Mouse (Mus musculus): ENCODE data around the gene Evi5. TPM values are rescaled to one million over a fixed set of nuclear protein-coding genes. Genes with fewer than 3 reads are reported as not detected.

Evi5 gene
- polyA plus RNA-seq, 1 experiment from 2014 or later: 50.2 TPM

DNA sequence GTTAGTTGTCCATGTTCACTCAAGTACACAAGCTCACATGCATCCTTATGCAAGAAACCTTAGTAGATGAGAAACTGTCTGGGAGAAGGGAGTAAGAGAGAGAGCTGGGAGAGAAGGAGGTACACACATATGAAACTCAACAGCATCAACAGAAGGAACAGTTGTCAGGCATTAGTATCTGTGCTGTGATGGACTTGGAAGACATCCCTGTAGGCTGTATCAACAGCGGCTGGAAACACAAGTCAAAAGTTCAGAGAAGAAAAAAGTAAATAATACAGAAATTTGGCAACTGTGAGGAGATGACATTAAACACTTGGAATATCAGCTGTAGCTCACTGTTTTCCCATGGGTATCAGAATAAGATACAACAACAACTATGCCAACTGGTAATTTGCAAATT, 40.6 kb downstream of the Evi5 start:
- no peak for ATAC-seq (ENCODE audit: insufficient number of reproducible peaks, insufficient read depth, low FRiP score, low read depth)
- peaks cover 2 to 7% of the 10 kb centered on the region in 2 experiments for H3K4me1 ChIP-seq (ENCODE audit: control insufficient read depth in 2 of 2, insufficient read depth in 2 of 2, low read length in 2 of 2)
- 78% methylated on average over 1 of the region's 1 CpGs for WGBS
- 0 out of 2 replicates have a peak, but pooled peaks cover 8% of the 10 kb centered on the region for H3K36me3 ChIP-seq (ENCODE audit: control insufficient read depth, insufficient read depth, low read length)
- no peak overlapping the region for H3K4me3 ChIP-seq (ENCODE audit: control insufficient read depth in 1 of 2, insufficient read depth in 1 of 2, low read depth in 1 of 2, low read length in 2 of 2)
- H3K27me3 ChIP-seq (ENCODE audit: control insufficient read depth, insufficient read depth, low read length): no peaks in the 10 kb centered on the region
- H3K27ac ChIP-seq (replicated peaks in 1 of 2; ENCODE audit: control insufficient read depth in 1 of 2, insufficient read depth in 1 of 2, low read depth in 2 of 2, low read length in 2 of 2): no peak overlapping the region
- H3K4me2 ChIP-seq (ENCODE audit: low read length): no peak overlapping the region
- H3K9me3 ChIP-seq (ENCODE audit: control insufficient read depth, low read length): 0 out of 2 replicates have a peak, but pooled peaks cover 7% of the 10 kb centered on the region
- H3K9ac ChIP-seq (ENCODE audit: low read length): no peak overlapping the region

DNA sequence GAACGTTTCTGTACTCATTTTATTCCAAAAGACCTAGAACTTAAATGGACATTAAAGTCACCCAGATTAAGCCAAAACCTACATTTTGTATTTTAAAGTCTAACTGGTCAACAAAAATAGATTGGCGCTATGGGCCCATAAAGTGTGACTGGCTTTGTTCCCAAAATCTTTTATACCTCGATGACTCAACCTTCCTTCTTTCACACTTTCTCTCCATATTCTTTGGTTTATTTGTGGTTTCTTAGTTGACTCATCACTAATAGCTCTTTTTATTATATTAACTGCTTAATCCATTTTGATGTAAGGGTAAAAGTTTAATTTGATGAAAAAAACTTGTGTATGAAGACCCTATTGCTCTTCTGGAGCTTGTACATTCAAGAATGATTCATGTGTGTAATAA, 43.6 kb downstream of the Evi5 start:
- Histone ChIP-seq H3K4me1 (ENCODE audit: control insufficient read depth in 2 of 2, insufficient read depth in 2 of 2, low read length in 2 of 2) (peaks cover 0 to 2% of the 10 kb centered on the region in 2 experiments; a peak in 2 of 4 replicates), H3K36me3 (ENCODE audit: control insufficient read depth, insufficient read depth, low read length) (0 out of 2 replicates have a peak, but pooled peaks cover 8% of the 10 kb centered on the region), H3K9me3 (ENCODE audit: control insufficient read depth, low read length) (0 out of 2 replicates have a peak, but pooled peaks cover 7% of the 10 kb centered on the region), H3K4me3 (ENCODE audit: control insufficient read depth in 1 of 2, insufficient read depth in 1 of 2, low read depth in 1 of 2, low read length in 2 of 2) (no peak overlapping the region), H3K4me2 (ENCODE audit: low read length) (no peak overlapping the region), H3K27me3 (ENCODE audit: control insufficient read depth, insufficient read depth, low read length) (no peaks in the 10 kb centered on the region), H3K27ac (replicated peaks in 1 of 2; ENCODE audit: control insufficient read depth in 1 of 2, insufficient read depth in 1 of 2, low read depth in 2 of 2, low read length in 2 of 2) (no peak overlapping the region), H3K9ac (ENCODE audit: low read length) (no peak overlapping the region)
- ATAC-seq (ENCODE audit: insufficient number of reproducible peaks, insufficient read depth, low FRiP score, low read depth): no peak
- WGBS: 86% methylated on average over 3 of the region's 3 CpGs

DNA sequence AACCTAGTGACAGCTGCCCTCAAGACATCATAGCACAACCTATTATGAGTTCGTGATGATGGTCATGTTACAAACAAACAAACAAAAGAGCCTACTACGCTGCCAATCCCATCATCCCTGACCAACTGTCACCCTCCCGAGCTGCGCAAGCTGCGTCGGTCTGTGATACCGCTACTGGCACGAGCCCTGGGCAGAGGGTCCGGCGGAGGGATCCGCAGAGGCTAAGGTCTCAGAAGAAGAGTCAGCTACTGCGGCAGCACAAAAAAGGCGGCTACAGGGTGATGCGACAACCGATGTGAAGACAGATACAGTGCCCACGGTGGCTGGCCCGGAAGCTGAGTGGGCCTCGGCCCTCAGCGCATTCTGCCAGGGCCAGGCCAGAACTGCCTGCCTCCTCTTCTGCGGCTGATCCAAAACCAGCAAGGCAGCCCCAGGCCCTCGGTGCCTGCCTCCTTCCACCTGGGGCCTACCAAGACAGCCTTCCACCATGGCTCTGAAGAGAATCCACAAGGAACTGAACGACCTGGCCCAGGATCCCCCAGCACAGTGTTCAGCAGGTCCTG, 44.8 kb downstream of the Evi5 start, which contains the start of gene Ube2d2b:
Ube2d2b (plus strand) TSS at position 102 of the 563 bp plus-strand sequence.
- H3K36me3 ChIP-seq (ENCODE audit: control insufficient read depth, insufficient read depth, low read length): 0 out of 2 replicates have a peak, but pooled peaks cover 8% of the 10 kb centered on the region
- WGBS: 94% methylated on average over 22 of the region's 22 CpGs
- H3K9me3 ChIP-seq (ENCODE audit: control insufficient read depth, low read length): 0 out of 2 replicates have a peak, but pooled peaks cover 7% of the 10 kb centered on the region
- no peak within 1 kb of the TSS for H3K27ac ChIP-seq (replicated peaks in 1 of 2; ENCODE audit: control insufficient read depth in 1 of 2, insufficient read depth in 1 of 2, low read depth in 2 of 2, low read length in 2 of 2)
- no peak for ATAC-seq (ENCODE audit: insufficient number of reproducible peaks, insufficient read depth, low FRiP score, low read depth)
- no peak within 1 kb of the TSS for H3K4me2 ChIP-seq (ENCODE audit: low read length)
- peaks cover 0 to 2% of the 10 kb centered on the region in 2 experiments; a peak in 1 of 4 replicates for H3K4me1 ChIP-seq (ENCODE audit: control insufficient read depth in 2 of 2, insufficient read depth in 2 of 2, low read length in 2 of 2)
- H3K4me3 ChIP-seq (ENCODE audit: control insufficient read depth in 1 of 2, insufficient read depth in 1 of 2, low read depth in 1 of 2, low read length in 2 of 2): no peak within 1 kb of the TSS
- H3K9ac ChIP-seq (ENCODE audit: low read length): no peak within 1 kb of the TSS
- no peaks in the 10 kb centered on the region for H3K27me3 ChIP-seq (ENCODE audit: control insufficient read depth, insufficient read depth, low read length)

DNA sequence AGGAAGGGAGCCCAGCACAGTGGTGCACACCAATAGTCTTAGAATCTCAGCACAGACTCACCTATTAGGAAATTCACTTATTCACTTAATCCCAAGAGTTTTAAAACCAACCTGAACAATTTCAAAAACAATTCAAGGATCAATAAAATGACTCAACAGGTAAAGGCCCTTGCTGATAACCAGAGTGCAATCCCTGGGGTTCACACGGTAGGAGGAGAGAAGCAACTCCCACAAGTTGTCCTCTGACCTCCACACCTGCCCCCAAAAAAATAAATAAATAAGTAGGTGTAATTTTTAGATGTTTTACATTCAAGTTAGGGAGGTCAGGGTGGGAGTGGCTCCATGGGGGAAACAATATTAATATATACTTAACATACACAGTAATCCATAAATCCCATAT, 52.4 kb downstream of the Evi5 start:
- Histone ChIP-seq H3K4me2 (ENCODE audit: low read length) (no peak overlapping the region), H3K9me3 (ENCODE audit: control insufficient read depth, low read length) (no peaks in the 10 kb centered on the region), H3K27me3 (ENCODE audit: control insufficient read depth, insufficient read depth, low read length) (no peaks in the 10 kb centered on the region), H3K4me1 (ENCODE audit: control insufficient read depth in 2 of 2, insufficient read depth in 2 of 2, low read length in 2 of 2) (no peaks in the 10 kb centered on the region), H3K4me3 (ENCODE audit: control insufficient read depth in 1 of 2, insufficient read depth in 1 of 2, low read depth in 1 of 2, low read length in 2 of 2) (no peak overlapping the region), H3K27ac (replicated peaks in 1 of 2; ENCODE audit: control insufficient read depth in 1 of 2, insufficient read depth in 1 of 2, low read depth in 2 of 2, low read length in 2 of 2) (no peak overlapping the region), H3K9ac (ENCODE audit: low read length) (no peak overlapping the region), H3K36me3 (ENCODE audit: control insufficient read depth, insufficient read depth, low read length) (peaks cover 21% of the 10 kb centered on the region)
- WGBS: 100% methylated on average over 1 of the region's 1 CpGs
- ATAC-seq (ENCODE audit: insufficient number of reproducible peaks, insufficient read depth, low FRiP score, low read depth): no peak

DNA sequence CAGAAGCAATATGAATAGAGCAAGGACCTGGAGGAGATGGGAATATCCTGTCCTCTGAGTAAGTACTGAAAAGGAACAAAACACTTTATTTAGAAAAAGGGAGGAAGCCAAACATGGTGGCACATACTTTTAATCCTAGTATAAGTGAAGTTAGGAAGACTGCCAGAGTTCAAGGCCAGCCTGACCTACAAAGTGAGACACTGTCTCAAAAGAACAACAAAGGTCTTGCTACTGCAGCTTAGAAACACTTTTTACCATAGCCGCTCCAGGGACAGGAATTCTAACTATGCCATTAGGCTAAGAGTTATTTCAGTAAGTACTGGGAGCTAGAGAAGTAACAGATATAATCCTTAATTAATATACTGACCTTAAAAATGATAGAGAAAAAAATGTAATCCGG, 60.3 kb downstream of the Evi5 start:
- Histone ChIP-seq H3K27ac (replicated peaks in 1 of 2; ENCODE audit: control insufficient read depth in 1 of 2, insufficient read depth in 1 of 2, low read depth in 2 of 2, low read length in 2 of 2) (peak overlapping the region in 1 of 2 experiments; percentile 53; a peak in 3 of 4 replicates), H3K4me3 (ENCODE audit: control insufficient read depth in 1 of 2, insufficient read depth in 1 of 2, low read depth in 1 of 2, low read length in 2 of 2) (no peak overlapping the region), H3K9me3 (ENCODE audit: control insufficient read depth, low read length) (no peaks in the 10 kb centered on the region), H3K36me3 (ENCODE audit: control insufficient read depth, insufficient read depth, low read length) (peaks cover 71% of the 10 kb centered on the region), H3K4me2 (ENCODE audit: low read length) (no peak overlapping the region), H3K9ac (ENCODE audit: low read length) (no peak overlapping the region), H3K4me1 (ENCODE audit: control insufficient read depth in 2 of 2, insufficient read depth in 2 of 2, low read length in 2 of 2) (no peaks in the 10 kb centered on the region), H3K27me3 (ENCODE audit: control insufficient read depth, insufficient read depth, low read length) (no peaks in the 10 kb centered on the region)
- 47% methylated on average over 2 of the region's 2 CpGs for WGBS
- no peak for ATAC-seq (ENCODE audit: insufficient number of reproducible peaks, insufficient read depth, low FRiP score, low read depth)

DNA sequence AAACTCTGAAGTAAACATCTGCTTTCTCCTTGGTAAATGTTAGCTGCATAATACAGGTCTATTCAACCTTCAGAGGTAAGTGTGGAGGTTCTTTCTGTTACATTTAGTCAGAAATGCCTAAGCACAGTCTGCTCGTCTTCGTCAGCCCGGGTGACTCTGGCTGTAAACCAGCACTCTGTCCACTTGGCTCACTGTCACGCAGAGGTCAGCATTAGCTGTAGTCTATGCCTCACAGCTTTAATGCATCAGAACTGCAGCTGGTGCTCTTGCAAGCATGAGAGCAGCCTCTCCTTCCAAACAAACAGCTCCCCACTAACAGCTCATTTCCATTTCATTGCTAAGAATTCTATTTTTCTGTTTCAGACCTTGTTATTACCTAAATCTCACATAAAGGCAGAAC, 67.4 kb downstream of the Evi5 start:
- no peaks in the 10 kb centered on the region for H3K27me3 ChIP-seq (ENCODE audit: control insufficient read depth, insufficient read depth, low read length)
- H3K4me3 ChIP-seq (ENCODE audit: control insufficient read depth in 1 of 2, insufficient read depth in 1 of 2, low read depth in 1 of 2, low read length in 2 of 2): no peak overlapping the region
- H3K9ac ChIP-seq (ENCODE audit: low read length): no peak overlapping the region
- H3K4me2 ChIP-seq (ENCODE audit: low read length): no peak overlapping the region
- ATAC-seq (ENCODE audit: insufficient number of reproducible peaks, insufficient read depth, low FRiP score, low read depth): no peak
- 53% methylated on average over 4 of the region's 4 CpGs for WGBS
- H3K27ac ChIP-seq (replicated peaks in 1 of 2; ENCODE audit: control insufficient read depth in 1 of 2, insufficient read depth in 1 of 2, low read depth in 2 of 2, low read length in 2 of 2): no peak overlapping the region
- H3K9me3 ChIP-seq (ENCODE audit: control insufficient read depth, low read length): no peaks in the 10 kb centered on the region
- peaks cover 38% of the 10 kb centered on the region for H3K36me3 ChIP-seq (ENCODE audit: control insufficient read depth, insufficient read depth, low read length)
- no peaks in the 10 kb centered on the region for H3K4me1 ChIP-seq (ENCODE audit: control insufficient read depth in 2 of 2, insufficient read depth in 2 of 2, low read length in 2 of 2)

DNA sequence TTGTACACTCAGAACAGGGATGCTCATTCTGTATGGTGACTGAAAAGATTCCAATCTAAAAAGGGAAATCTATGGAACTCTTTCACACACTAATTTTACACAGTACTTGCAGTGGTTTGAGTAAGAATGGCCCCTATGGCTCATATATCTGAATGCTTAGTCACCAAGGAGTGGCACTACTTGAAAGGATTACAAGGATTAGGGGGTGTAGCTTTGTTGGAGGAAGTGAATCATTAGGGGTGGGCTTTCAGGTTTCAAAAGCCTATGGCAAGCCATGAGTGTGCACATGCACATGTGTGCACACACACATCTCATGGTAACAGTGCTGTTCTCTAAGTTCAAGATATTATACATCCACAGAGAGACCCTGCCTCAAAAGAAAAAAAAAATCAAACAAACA, 72.3 kb downstream of the Evi5 start:
- Histone ChIP-seq H3K9ac (ENCODE audit: low read length) (no peak overlapping the region), H3K27me3 (ENCODE audit: control insufficient read depth, insufficient read depth, low read length) (no peaks in the 10 kb centered on the region), H3K4me2 (ENCODE audit: low read length) (no peak overlapping the region), H3K36me3 (ENCODE audit: control insufficient read depth, insufficient read depth, low read length) (peaks cover 35% of the 10 kb centered on the region), H3K4me3 (ENCODE audit: control insufficient read depth in 1 of 2, insufficient read depth in 1 of 2, low read depth in 1 of 2, low read length in 2 of 2) (no peak overlapping the region), H3K27ac (replicated peaks in 1 of 2; ENCODE audit: control insufficient read depth in 1 of 2, insufficient read depth in 1 of 2, low read depth in 2 of 2, low read length in 2 of 2) (no peak overlapping the region), H3K4me1 (ENCODE audit: control insufficient read depth in 2 of 2, insufficient read depth in 2 of 2, low read length in 2 of 2) (no peaks in the 10 kb centered on the region), H3K9me3 (ENCODE audit: control insufficient read depth, low read length) (no peaks in the 10 kb centered on the region)
- no peak for ATAC-seq (ENCODE audit: insufficient number of reproducible peaks, insufficient read depth, low FRiP score, low read depth)

DNA sequence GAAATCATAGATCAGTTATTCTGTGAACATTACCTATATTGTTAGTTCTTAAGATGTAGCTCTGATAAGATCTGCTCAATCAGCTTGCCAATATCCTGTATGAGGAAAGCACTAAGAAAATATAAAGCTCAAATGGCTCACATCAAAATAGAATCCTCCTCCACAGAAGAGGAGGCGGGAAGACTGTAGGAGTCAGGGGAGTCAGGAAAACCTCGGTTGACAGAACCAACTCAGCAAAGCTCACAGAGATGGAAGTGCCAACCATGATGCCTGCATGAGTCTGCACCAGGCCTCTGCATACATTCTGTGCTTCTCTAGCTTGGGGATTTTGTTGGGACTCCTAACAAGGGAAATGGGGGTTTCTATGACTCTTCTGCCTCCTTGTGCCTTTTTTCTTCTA, 73.7 kb downstream of the Evi5 start:
- Histone ChIP-seq H3K4me2 (ENCODE audit: low read length) (no peak overlapping the region), H3K4me1 (ENCODE audit: control insufficient read depth in 2 of 2, insufficient read depth in 2 of 2, low read length in 2 of 2) (no peaks in the 10 kb centered on the region), H3K27me3 (ENCODE audit: control insufficient read depth, insufficient read depth, low read length) (no peaks in the 10 kb centered on the region), H3K4me3 (ENCODE audit: control insufficient read depth in 1 of 2, insufficient read depth in 1 of 2, low read depth in 1 of 2, low read length in 2 of 2) (no peak overlapping the region), H3K27ac (replicated peaks in 1 of 2; ENCODE audit: control insufficient read depth in 1 of 2, insufficient read depth in 1 of 2, low read depth in 2 of 2, low read length in 2 of 2) (no peak overlapping the region), H3K9me3 (ENCODE audit: control insufficient read depth, low read length) (no peaks in the 10 kb centered on the region), H3K36me3 (ENCODE audit: control insufficient read depth, insufficient read depth, low read length) (peaks cover 47% of the 10 kb centered on the region), H3K9ac (ENCODE audit: low read length) (no peak overlapping the region)
- ATAC-seq (ENCODE audit: insufficient number of reproducible peaks, insufficient read depth, low FRiP score, low read depth): no peak
- 83% methylated on average over 2 of the region's 2 CpGs for WGBS

Measured in heart, embryonic 14.5 days (tissue).